Mouse (Mus musculus): ENCODE measurements at regions not wholly inside any gene's neighbourhood (a gene's known extent, or its start where the extent isn't known, plus 50 kb on each side); places are given as distances from the start of the nearest gene placed in this dataset.

DNA sequence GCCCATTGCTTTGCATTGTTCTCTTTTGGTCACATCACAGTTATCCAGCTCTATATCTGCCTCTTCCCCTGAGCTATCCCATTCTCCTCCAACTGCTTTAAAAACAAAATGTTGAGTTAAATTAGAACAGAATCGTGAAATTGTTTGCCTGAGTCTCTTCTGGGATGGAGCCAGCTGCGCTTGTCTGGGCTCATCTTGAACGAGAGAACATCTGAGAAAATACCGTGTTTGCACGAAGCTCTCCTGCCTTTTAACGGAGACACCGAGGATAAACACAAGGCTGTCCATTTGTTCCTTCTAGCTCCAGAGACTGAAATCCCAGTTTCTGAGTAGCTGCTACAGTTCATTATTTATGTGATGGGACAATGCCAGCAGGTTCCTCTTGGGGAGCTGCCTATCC, 186.6 kb downstream of the Ackr3 start:
- 47% methylated on average over 7 of the region's 7 CpGs for WGBS
- H3K4me2 ChIP-seq (ENCODE audit: low read depth, low read length), result no peak overlapping the region
- 0 out of 2 replicates have a peak, but pooled peaks have one; percentile 9 for ATAC-seq (ENCODE audit: low read depth)

DNA sequence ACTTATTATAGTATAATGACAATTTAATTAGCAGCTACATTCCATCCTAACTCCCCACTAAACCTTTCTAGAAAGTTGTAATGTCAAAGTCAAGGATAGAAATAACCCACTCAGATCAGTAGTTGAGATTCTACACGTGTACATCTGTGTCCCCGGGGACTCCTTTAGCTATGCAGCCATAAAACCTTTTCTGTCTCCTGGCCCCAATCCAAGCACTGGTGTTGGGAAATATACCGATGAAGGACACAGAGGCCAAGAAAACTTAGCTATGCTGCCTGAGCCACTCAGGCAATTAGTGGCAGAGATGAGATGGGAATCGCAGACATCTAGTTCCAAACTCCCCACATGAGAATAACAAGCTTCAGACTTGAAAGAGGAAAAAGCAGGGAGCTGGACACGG, 190.1 kb downstream of the Ackr3 start:
- H3K27me3 ChIP-seq (replicated peaks; ENCODE audit: control insufficient read depth, insufficient read depth, low read length), result no peaks in the 10 kb centered on the region
- peaks cover 27% of the 10 kb centered on the region for H3K4me1 ChIP-seq (ENCODE audit: control insufficient read depth, insufficient read depth, low read length)
- H3K27ac ChIP-seq (replicated peaks; ENCODE audit: low read depth, low read length), result no peak overlapping the region
- no peak for ATAC-seq (ENCODE audit: low read depth)
- H3K4me3 ChIP-seq (ENCODE audit: low read depth, low read length), result no peak overlapping the region
- H3K9ac ChIP-seq (ENCODE audit: low read depth, low read length), result no peak overlapping the region
- no peaks in the 10 kb centered on the region for H3K36me3 ChIP-seq (ENCODE audit: control insufficient read depth, insufficient read depth, low read length)
- no peaks in the 10 kb centered on the region for H3K9me3 ChIP-seq (ENCODE audit: control insufficient read depth, low read length)
- DNase-seq (ENCODE audit: low spot score), result peak; percentile 56
- 52% methylated on average over 5 of the region's 5 CpGs for WGBS
- H3K4me2 ChIP-seq (ENCODE audit: low read depth, low read length), result no peak overlapping the region

More for the DNA sequence above, 186.6 kb downstream of the Ackr3 start:
- no peaks in the 10 kb centered on the region for H3K27me3 ChIP-seq (replicated peaks; ENCODE audit: control insufficient read depth, insufficient read depth, low read length)
- H3K9me3 ChIP-seq (ENCODE audit: control insufficient read depth, low read length), result no peaks in the 10 kb centered on the region
- peaks cover 15% of the 10 kb centered on the region for H3K4me1 ChIP-seq (ENCODE audit: control insufficient read depth, insufficient read depth, low read length)
- DNase-seq (ENCODE audit: low spot score), result peak; percentile 58
- H3K9ac ChIP-seq (ENCODE audit: low read depth, low read length), result no peak overlapping the region
- no peak overlapping the region for H3K4me3 ChIP-seq (ENCODE audit: low read depth, low read length)
- no peaks in the 10 kb centered on the region for H3K36me3 ChIP-seq (ENCODE audit: control insufficient read depth, insufficient read depth, low read length)
- H3K27ac ChIP-seq (replicated peaks; ENCODE audit: low read depth, low read length), result no peak overlapping the region; the same call in 1 of the 2 replicates

DNA sequence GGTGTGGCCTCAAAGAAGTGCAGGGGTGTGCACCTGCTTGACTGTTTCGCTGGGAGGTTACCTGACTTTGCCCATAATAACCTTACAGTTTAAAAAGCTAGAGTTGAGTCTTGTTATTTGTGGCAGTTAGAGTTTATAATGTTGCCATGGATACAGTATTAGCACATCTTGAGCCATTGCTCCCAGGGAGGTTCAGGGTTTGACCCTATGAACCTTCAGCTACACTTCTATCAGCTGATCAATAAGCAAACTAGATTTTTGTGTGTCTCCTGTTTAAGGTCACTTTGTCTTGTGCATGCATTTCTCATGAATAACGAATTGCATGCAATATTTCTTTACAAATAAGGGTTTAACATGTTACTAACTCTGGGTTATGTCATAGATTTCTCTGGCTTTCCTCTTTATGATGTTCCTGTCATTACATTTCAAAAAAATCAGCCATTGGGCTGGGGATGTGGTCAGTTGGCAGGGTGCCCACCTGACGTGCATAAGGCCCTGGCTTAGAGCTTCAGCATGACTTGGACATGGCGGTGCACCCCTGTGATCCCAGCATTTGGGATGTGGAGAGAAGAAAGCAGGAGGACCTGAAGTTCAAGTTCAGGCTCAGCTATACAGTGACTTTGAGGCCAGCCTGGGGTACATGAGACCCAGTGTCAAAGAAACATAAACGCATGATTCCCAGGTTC, 191.7 kb downstream of the Ackr3 start:
- Histone ChIP-seq H3K9me3 (ENCODE audit: control insufficient read depth, low read length) (no peaks in the 10 kb centered on the region), H3K27ac (replicated peaks; ENCODE audit: low read depth, low read length) (no peak overlapping the region), H3K4me2 (ENCODE audit: low read depth, low read length) (no peak overlapping the region), H3K36me3 (ENCODE audit: control insufficient read depth, insufficient read depth, low read length) (no peaks in the 10 kb centered on the region), H3K4me3 (ENCODE audit: low read depth, low read length) (no peak overlapping the region), H3K9ac (ENCODE audit: low read depth, low read length) (no peak overlapping the region), H3K27me3 (replicated peaks; ENCODE audit: control insufficient read depth, insufficient read depth, low read length) (no peaks in the 10 kb centered on the region), H3K4me1 (ENCODE audit: control insufficient read depth, insufficient read depth, low read length) (peaks cover 27% of the 10 kb centered on the region)
- ATAC-seq (ENCODE audit: low read depth), result no peak
- 82% methylated on average over 5 of the region's 5 CpGs for WGBS
- no peak for DNase-seq (ENCODE audit: low spot score)

DNA sequence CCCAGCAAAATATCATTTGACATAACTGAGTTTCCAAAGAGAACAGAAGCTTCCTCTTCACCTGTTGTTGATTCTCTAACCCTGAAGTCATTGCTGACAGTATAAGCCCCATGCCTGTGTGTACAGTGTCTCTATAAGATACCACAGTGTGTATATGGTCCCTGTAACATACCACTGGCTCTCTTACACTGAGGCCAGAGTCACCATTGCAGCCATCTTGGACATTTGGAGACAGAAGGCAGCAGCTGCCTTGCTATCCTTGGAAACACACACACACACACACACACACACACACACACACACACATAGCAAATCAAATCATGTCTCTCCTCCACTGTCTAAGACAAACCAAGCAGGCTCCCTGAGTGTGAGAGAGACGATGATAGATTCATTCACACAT, 192.9 kb downstream of the Ackr3 start:
- 17% methylated on average over 1 of the region's 1 CpGs for WGBS
- Histone ChIP-seq H3K4me3 (ENCODE audit: low read depth, low read length) (no peak overlapping the region), H3K9ac (ENCODE audit: low read depth, low read length) (no peak overlapping the region), H3K4me1 (ENCODE audit: control insufficient read depth, insufficient read depth, low read length) (peaks cover 15% of the 10 kb centered on the region), H3K27me3 (replicated peaks; ENCODE audit: control insufficient read depth, insufficient read depth, low read length) (no peaks in the 10 kb centered on the region), H3K4me2 (ENCODE audit: low read depth, low read length) (no peak overlapping the region), H3K9me3 (ENCODE audit: control insufficient read depth, low read length) (no peaks in the 10 kb centered on the region), H3K36me3 (ENCODE audit: control insufficient read depth, insufficient read depth, low read length) (no peaks in the 10 kb centered on the region), H3K27ac (replicated peaks; ENCODE audit: low read depth, low read length) (no peak overlapping the region)
- DNase-seq (ENCODE audit: low spot score) (no peak), ATAC-seq (ENCODE audit: low read depth) (no peak)

DNA sequence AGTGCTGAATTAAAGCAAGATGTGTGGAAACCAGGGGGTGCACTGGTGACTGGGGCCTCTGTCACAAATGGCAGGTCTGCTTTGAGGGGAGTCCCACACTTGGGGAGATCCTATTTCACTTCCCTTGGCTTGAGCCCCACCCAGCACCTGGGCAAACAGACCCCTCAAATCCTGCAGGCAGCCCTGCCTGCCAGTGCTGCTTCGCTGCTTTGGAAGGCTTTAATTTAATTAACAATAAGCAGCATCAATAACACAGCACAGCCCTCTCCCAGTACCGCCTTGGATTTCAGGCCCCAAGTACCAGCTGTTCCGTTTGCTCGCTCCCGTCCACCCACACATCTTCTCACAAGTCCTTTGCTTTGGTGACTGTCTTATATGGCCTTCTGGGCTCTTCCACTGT, 193.6 kb downstream of the Ackr3 start:
- Histone ChIP-seq H3K27ac (replicated peaks; ENCODE audit: low read depth, low read length) (0 out of 2 replicates have a peak overlapping the region, but pooled peaks have one; percentile 24), H3K9me3 (ENCODE audit: control insufficient read depth, low read length) (no peaks in the 10 kb centered on the region), H3K36me3 (ENCODE audit: control insufficient read depth, insufficient read depth, low read length) (no peaks in the 10 kb centered on the region), H3K4me3 (ENCODE audit: low read depth, low read length) (no peak overlapping the region), H3K4me1 (ENCODE audit: control insufficient read depth, insufficient read depth, low read length) (peaks cover 11% of the 10 kb centered on the region), H3K27me3 (replicated peaks; ENCODE audit: control insufficient read depth, insufficient read depth, low read length) (no peaks in the 10 kb centered on the region), H3K9ac (ENCODE audit: low read depth, low read length) (no peak overlapping the region), H3K4me2 (ENCODE audit: low read depth, low read length) (no peak overlapping the region)
- 20% methylated on average over 5 of the region's 5 CpGs for WGBS
- DNase-seq (ENCODE audit: low spot score) (peak; percentile 75), ATAC-seq (ENCODE audit: low read depth) (peak; percentile 87)

DNA sequence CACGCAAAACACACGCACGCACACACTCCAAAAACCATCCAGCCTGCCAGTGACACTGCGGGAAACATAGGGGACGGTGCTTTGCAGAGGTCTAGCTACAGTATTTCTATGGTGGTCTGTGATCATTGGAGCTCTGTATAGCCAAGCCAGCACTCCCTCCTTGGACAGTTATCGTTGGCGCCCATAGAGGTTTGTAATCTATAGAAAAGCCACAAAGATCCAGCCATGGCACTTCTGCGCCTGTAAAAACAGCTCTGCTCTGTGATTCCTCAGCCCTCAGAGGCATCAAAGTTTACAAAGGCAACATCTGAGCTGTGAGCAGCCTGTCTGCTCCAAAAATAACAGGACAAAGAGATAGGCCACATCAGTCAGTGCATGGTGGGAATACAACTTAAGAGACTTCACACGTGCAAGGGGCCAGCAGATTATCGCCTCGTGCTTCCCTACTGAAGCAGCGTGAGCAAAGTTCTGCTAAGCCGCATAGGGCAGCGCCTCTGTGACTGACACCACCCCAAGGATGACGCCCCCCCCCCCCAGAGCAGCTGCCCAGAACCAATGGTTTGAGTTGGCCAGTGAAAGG, 194.7 kb downstream of the Ackr3 start:
- Histone ChIP-seq H3K36me3 (ENCODE audit: control insufficient read depth, insufficient read depth, low read length) (no peaks in the 10 kb centered on the region), H3K4me1 (ENCODE audit: control insufficient read depth, insufficient read depth, low read length) (peaks cover 11% of the 10 kb centered on the region), H3K9ac (ENCODE audit: low read depth, low read length) (no peak overlapping the region), H3K9me3 (ENCODE audit: control insufficient read depth, low read length) (no peaks in the 10 kb centered on the region), H3K4me2 (ENCODE audit: low read depth, low read length) (no peak overlapping the region), H3K27me3 (replicated peaks; ENCODE audit: control insufficient read depth, insufficient read depth, low read length) (no peaks in the 10 kb centered on the region), H3K27ac (replicated peaks; ENCODE audit: low read depth, low read length) (no peak overlapping the region), H3K4me3 (ENCODE audit: low read depth, low read length) (no peak overlapping the region)
- ATAC-seq (ENCODE audit: low read depth), result no peak
- peak; percentile 34 for DNase-seq (ENCODE audit: low spot score)
- 83% methylated on average over 15 of the region's 15 CpGs for WGBS

DNA sequence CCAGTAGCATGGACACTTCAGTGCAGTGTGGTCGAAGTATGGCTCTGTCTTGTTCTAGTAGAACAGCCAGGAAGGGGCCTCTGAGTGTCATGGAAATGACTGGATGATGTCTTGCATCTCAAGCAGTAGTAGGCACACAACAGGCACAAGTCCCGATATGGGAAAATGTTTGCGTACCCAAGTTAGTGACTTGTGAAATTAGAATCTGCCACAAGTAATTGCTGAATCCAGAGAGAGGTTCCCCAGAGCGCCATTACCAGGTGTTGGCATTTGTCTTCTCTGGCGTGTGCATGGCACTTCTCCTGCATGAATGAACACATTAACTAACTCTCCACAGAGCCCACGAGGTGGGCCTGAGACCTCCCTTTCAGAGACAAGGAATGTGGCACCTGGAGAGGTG, 199.3 kb downstream of the Ackr3 start:
- H3K4me1 ChIP-seq (ENCODE audit: control insufficient read depth, insufficient read depth, low read length), result peaks cover 16% of the 10 kb centered on the region
- no peak overlapping the region for H3K9ac ChIP-seq (ENCODE audit: low read depth, low read length)
- no peak overlapping the region for H3K4me2 ChIP-seq (ENCODE audit: low read depth, low read length)
- WGBS, result 71% methylated on average over 6 of the region's 6 CpGs
- H3K27me3 ChIP-seq (replicated peaks; ENCODE audit: control insufficient read depth, insufficient read depth, low read length), result no peaks in the 10 kb centered on the region
- DNase-seq (ENCODE audit: low spot score), result no peak
- H3K36me3 ChIP-seq (ENCODE audit: control insufficient read depth, insufficient read depth, low read length), result no peaks in the 10 kb centered on the region
- no peak overlapping the region for H3K4me3 ChIP-seq (ENCODE audit: low read depth, low read length)
- no peaks in the 10 kb centered on the region for H3K9me3 ChIP-seq (ENCODE audit: control insufficient read depth, low read length)
- no peak overlapping the region for H3K27ac ChIP-seq (replicated peaks; ENCODE audit: low read depth, low read length)
- ATAC-seq (ENCODE audit: low read depth), result no peak

DNA sequence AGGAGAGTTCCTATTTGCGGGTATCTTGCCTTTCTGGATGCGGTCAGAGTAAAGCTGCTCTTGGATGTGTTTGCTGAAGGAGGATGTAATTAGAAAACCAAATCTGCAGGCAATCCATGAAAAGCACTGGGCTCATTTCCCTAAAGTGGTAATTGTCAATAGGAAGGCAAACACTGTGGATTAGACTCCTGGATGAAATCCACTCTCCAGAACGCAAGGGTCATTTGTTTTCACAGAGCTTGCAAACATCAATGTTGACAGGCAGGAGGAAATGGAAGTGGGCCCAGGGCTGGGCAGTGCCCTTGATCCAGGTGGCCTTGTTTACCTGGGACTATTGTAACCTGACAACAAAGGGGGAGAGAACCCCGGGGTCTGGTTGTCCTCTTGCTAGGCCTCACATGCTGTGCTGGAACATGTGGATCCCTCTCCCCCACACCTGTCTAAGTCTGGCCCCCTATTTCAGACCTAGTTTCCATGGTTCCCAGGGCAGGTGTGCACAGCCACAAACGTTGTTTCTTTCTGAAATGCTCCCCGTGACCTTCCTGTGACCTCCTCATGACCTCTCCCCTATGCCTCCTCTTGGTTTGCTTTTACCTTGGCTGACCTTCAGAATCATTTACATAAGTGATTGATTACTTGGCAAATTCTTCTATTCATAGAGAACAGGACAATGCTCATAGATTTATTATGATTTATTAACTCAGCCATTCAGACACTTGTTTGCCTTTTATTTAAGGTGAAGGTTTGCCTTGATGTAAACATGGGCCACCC, 197.9 kb upstream of the Cops8 start:
- H3K4me1 ChIP-seq (ENCODE audit: control insufficient read depth, insufficient read depth, low read length), result peaks cover 25% of the 10 kb centered on the region
- DNase-seq (ENCODE audit: low spot score) (peak; percentile 62), ATAC-seq (ENCODE audit: low read depth) (no peak)
- H3K9ac ChIP-seq (ENCODE audit: low read depth, low read length), result no peak overlapping the region
- no peak overlapping the region for H3K4me2 ChIP-seq (ENCODE audit: low read depth, low read length)
- 43% methylated on average over 6 of the region's 6 CpGs for WGBS
- no peaks in the 10 kb centered on the region for H3K9me3 ChIP-seq (ENCODE audit: control insufficient read depth, low read length)
- no peak overlapping the region for H3K4me3 ChIP-seq (ENCODE audit: low read depth, low read length)
- H3K27me3 ChIP-seq (replicated peaks; ENCODE audit: control insufficient read depth, insufficient read depth, low read length), result no peaks in the 10 kb centered on the region
- no peaks in the 10 kb centered on the region for H3K36me3 ChIP-seq (ENCODE audit: control insufficient read depth, insufficient read depth, low read length)
- H3K27ac ChIP-seq (replicated peaks; ENCODE audit: low read depth, low read length), result no peak overlapping the region

Data from embryonic facial prominence, embryonic 14.5 days (tissue).